Mouse (Mus musculus) cerebellum, adult 2 months (tissue): ENCODE measurements around the gene Defb30.

Experiments used
- CTCF ChIP-seq: fragments of 200-500 bp; IDR thresholded peaks from 2 replicates; pipeline ENCODE4 v1.5.1; 2011; ENCODE audit warnings: low read depth, mild to moderate bottlenecking, control low read depth, low read length, moderate library complexity, borderline replicate concordance; ENCODE audit not compliant: insufficient read depth
- POLR2A ChIP-seq: fragments of 200-500 bp; IDR thresholded peaks from 2 replicates; pipeline ENCODE4 v1.6.1; 2011; ENCODE audit warnings: low read length, control low read depth, borderline replicate concordance; ENCODE audit not compliant: insufficient read depth

DNA sequence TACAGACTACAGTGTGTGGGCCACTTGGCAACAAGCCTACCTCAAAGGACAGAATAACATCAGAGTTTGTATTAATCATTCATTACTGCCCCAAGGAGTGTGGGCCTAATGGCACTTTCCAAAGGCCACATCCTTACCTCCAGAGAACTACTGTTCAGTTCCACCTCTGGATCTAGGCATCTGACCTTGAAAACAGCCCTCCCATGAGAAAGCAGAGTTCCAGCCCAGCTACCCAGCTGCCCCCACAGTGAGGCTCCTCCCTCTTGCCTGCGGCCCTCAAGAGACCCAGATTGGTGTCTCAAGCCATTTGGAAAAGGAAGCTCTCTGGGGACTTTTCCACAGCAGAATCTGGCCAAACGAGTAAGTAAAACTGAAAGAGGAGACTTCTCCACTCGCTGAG is 3.1 kb downstream of the Defb30 start, which contains the start of gene Defb42:
- TF ChIP-seq CTCF = no peak
- TF ChIP-seq POLR2A = no peak
